Mouse (Mus musculus) midbrain, embryonic 10.5 days (tissue): ENCODE results near the gene Rpa2. TPM values are rescaled to one million over a fixed set of nuclear protein-coding genes. Genes with fewer than 3 reads are reported as not detected.
"Not testable (repeated sequence)": the region's sequence is repeated elsewhere in the genome, so short reads cannot be mapped to it uniquely, and the experiment has no call there.

Source experiments
- DNase-seq: peaks from one replicate; pipeline ENCODE4 v3.0.0-alpha.2; 2017; ENCODE audit warnings: low spot score
- H3K27ac ChIP-seq: fragments of 300-500 bp; sonication (generic); replicated peaks from 2 replicates; pipeline ENCODE4 v1.5.1; 2016; ENCODE audit warnings: mild to moderate bottlenecking
- H3K27me3 ChIP-seq: fragments of 300-500 bp; sonication (generic); 2 replicates; pipeline ENCODE4 v1.6.1; 2016; ENCODE audit warnings: low read depth, mild to moderate bottlenecking; ENCODE audit not compliant: poor library complexity, severe bottlenecking
- H3K36me3 ChIP-seq: fragments of 300-500 bp; sonication (generic); 2 replicates; pipeline ENCODE4 v1.6.1; 2016; ENCODE audit warnings: mild to moderate bottlenecking, moderate library complexity
- H3K4me1 ChIP-seq: fragments of 300-500 bp; sonication (generic); 2 replicates; pipeline ENCODE4 v1.6.1; 2016
- H3K4me3 ChIP-seq: fragments of 300-500 bp; sonication (generic); 2 replicates; pipeline ENCODE4 v1.5.1; 2016; ENCODE audit warnings: mild to moderate bottlenecking, moderate library complexity
- H3K9me3 ChIP-seq: fragments of 300-500 bp; sonication (generic); replicated peaks from 2 replicates; pipeline ENCODE4 v1.6.1; 2016; ENCODE audit warnings: mild to moderate bottlenecking
- WGBS: fragments of 180-500 bp; shearing (Covaris S2); methylation state at CpG from one replicate; pipeline ENCODE4 v1.1.7; 2016; 5-methylcytosine and 5-hydroxymethylcytosine counted together
- polyA plus RNA-seq: library from polyadenylated mRNA; unstranded; fragments of >200 nt; fragmentation: Nextera tagmentation; extraction: Ambion mirVana; gene quantifications from 2 replicates; pipeline ENCODE4 v1.2.1, GENCODE M21; 2016

Gene Rpa2
- polyA plus RNA-seq, result 174 and 200 TPM in 2 replicates

GRCm38 (mm10) chr4:132767914-132768876 lies at the start of gene Rpa2:
Gene Rpa2, plus strand, starts transcription at chr4:132768332.
- under 1% methylated on average over 71 of the region's 71 CpGs for WGBS
- Histone ChIP-seq H3K36me3 (peaks cover 36% of the 10 kb centered on the region), H3K27ac (peak within 1 kb of the TSS; percentile 91)

GRCm38 (mm10) chr4:132728233-132728632 lies 39.9 kb upstream of the Rpa2 start:
- Histone ChIP-seq H3K4me1 (peaks cover 16% of the 10 kb centered on the region), H3K36me3 (peaks cover 37% of the 10 kb centered on the region), H3K27me3 (no peaks in the 10 kb centered on the region), H3K27ac (no peak overlapping the region), H3K4me3 (no peak overlapping the region), H3K9me3 (no peaks in the 10 kb centered on the region)
- 93% methylated on average over 8 of the region's 8 CpGs for WGBS
- no peak for DNase-seq

More at GRCm38 (mm10) chr4:132767914-132768876, at the start of gene Rpa2:
- Histone ChIP-seq H3K4me3 (peak within 1 kb of the TSS; percentile 82), H3K4me1 (peaks cover 13% of the 10 kb centered on the region), H3K9me3 (no peaks in the 10 kb centered on the region), H3K27me3 (no peaks in the 10 kb centered on the region)
- peak; percentile 98 for DNase-seq

GRCm38 (mm10) chr4:132731616-132732015 lies 36.5 kb upstream of the Rpa2 start:
- H3K27ac ChIP-seq, result no peak overlapping the region; the same call in 1 of the 2 replicates

GRCm38 (mm10) chr4:132732148-132732684 lies 35.9 kb upstream of the Rpa2 start, which contains the start of gene Xkr8:
Gene Xkr8, minus strand, starts transcription at chr4:132732546.
- Histone ChIP-seq H3K4me1 (peaks cover 16% of the 10 kb centered on the region), H3K27ac (peak within 1 kb of the TSS; percentile 76), H3K27me3 (no peaks in the 10 kb centered on the region), H3K36me3 (peaks cover 8% of the 10 kb centered on the region), H3K4me3 (peak within 1 kb of the TSS; percentile 68), H3K9me3 (no peaks in the 10 kb centered on the region)
- peak; percentile 89 for DNase-seq
- WGBS, result 2% methylated on average over 34 of the region's 34 CpGs

More at GRCm38 (mm10) chr4:132731616-132732015, 36.5 kb upstream of the Rpa2 start:
- Histone ChIP-seq H3K4me1 (peaks cover 16% of the 10 kb centered on the region), H3K4me3 (peak overlapping the region; percentile 68), H3K9me3 (no peaks in the 10 kb centered on the region), H3K27me3 (no peaks in the 10 kb centered on the region), H3K36me3 (peaks cover 12% of the 10 kb centered on the region)
- no peak for DNase-seq
- 56% methylated on average over 12 of the region's 12 CpGs for WGBS

GRCm38 (mm10) chr4:132733071-132733770 lies 34.9 kb upstream of the Rpa2 start:
- no peaks in the 10 kb centered on the region for H3K9me3 ChIP-seq
- H3K27me3 ChIP-seq, result no peaks in the 10 kb centered on the region
- H3K4me3 ChIP-seq, result no peak overlapping the region
- H3K27ac ChIP-seq, result 0 out of 2 replicates have a peak overlapping the region, but pooled peaks have one; percentile 55
- no peaks in the 10 kb centered on the region; the same call in 1 of the 2 replicates for H3K36me3 ChIP-seq
- peaks cover 16% of the 10 kb centered on the region for H3K4me1 ChIP-seq
- DNase-seq, result no peak
- WGBS, result 93% methylated on average over 25 of the region's 25 CpGs

- 93% methylated on average over 2 of the region's 2 CpGs for WGBS
- no peaks in the 10 kb centered on the region for H3K27me3 ChIP-seq
- H3K9me3 ChIP-seq, result no peaks in the 10 kb centered on the region
- H3K27ac ChIP-seq, result no peak overlapping the region
- no peak overlapping the region for H3K4me3 ChIP-seq
- no peak for DNase-seq
- no peaks in the 10 kb centered on the region for H3K36me3 ChIP-seq
- peaks cover 16% of the 10 kb centered on the region for H3K4me1 ChIP-seq
These were observed 33.4 kb upstream of the Rpa2 start for GRCm38 (mm10) chr4:132734766-132735165.

- H3K4me3 ChIP-seq, result no peak overlapping the region
- H3K4me1 ChIP-seq, result peaks cover 16% of the 10 kb centered on the region
- H3K9me3 ChIP-seq, result no peaks in the 10 kb centered on the region
- H3K27ac ChIP-seq, result no peak overlapping the region
- DNase-seq, result no peak
- WGBS, result 76% methylated on average over 2 of the region's 2 CpGs
- no peaks in the 10 kb centered on the region for H3K36me3 ChIP-seq
- H3K27me3 ChIP-seq, result no peaks in the 10 kb centered on the region
These were observed 32.7 kb upstream of the Rpa2 start for GRCm38 (mm10) chr4:132735389-132735788.

- no peak for DNase-seq
- Histone ChIP-seq H3K27ac (no peak overlapping the region), H3K4me3 (no peak overlapping the region), H3K36me3 (no peaks in the 10 kb centered on the region), H3K4me1 (peaks cover 16% of the 10 kb centered on the region), H3K9me3 (no peaks in the 10 kb centered on the region), H3K27me3 (no peaks in the 10 kb centered on the region)
- WGBS, result 81% methylated on average over 3 of the region's 3 CpGs
These were observed 32.2 kb upstream of the Rpa2 start for GRCm38 (mm10) chr4:132735894-132736293.

GRCm38 (mm10) chr4:132737154-132737553 lies 31.0 kb upstream of the Rpa2 start:
- H3K9me3 ChIP-seq, H3K36me3 ChIP-seq, H3K4me3 ChIP-seq, DNase-seq, H3K4me1 ChIP-seq, H3K27me3 ChIP-seq, H3K27ac ChIP-seq: not testable (repeated sequence)
- WGBS, result 91% methylated on average over 9 of the region's 9 CpGs

- Histone ChIP-seq H3K4me1 (no peaks in the 10 kb centered on the region), H3K27ac (no peak overlapping the region), H3K36me3 (no peaks in the 10 kb centered on the region), H3K27me3 (no peaks in the 10 kb centered on the region), H3K9me3 (no peaks in the 10 kb centered on the region), H3K4me3 (no peak overlapping the region)
- 89% methylated on average over 7 of the region's 7 CpGs for WGBS
- DNase-seq, result no peak
These were observed 26.6 kb upstream of the Rpa2 start for GRCm38 (mm10) chr4:132741491-132741890.

- DNase-seq, result no peak
- Histone ChIP-seq H3K27me3 (no peaks in the 10 kb centered on the region), H3K4me1 (no peaks in the 10 kb centered on the region)
These were observed 23.9 kb upstream of the Rpa2 start for GRCm38 (mm10) chr4:132743992-132744911.

More at GRCm38 (mm10) chr4:132743992-132744911, 23.9 kb upstream of the Rpa2 start:
- Histone ChIP-seq H3K4me3 (no peak overlapping the region), H3K9me3 (no peaks in the 10 kb centered on the region), H3K27ac (no peak overlapping the region), H3K36me3 (no peaks in the 10 kb centered on the region)
- WGBS, result 92% methylated on average over 11 of the region's 11 CpGs
